Mouse (Mus musculus): ENCODE measurements at regions not wholly inside any gene's neighbourhood (a gene's known extent, or its start where the extent isn't known, plus 50 kb on each side); places are given as distances from the start of the nearest gene placed in this dataset.

GRCm38 (mm10) chr14:36340832-36341231 is 246.1 kb downstream of the 4930474N05Rik start:
- no peak for TF ChIP-seq EP300 (IDR thresholded peaks at IDR 0.05)
- TF ChIP-seq CTCF (IDR thresholded peaks at IDR 0.05) = no peak

All from lung, postnatal 0 days (tissue).